Mouse (Mus musculus): ENCODE data around the gene Spdye4a. TPM values are rescaled to one million over a fixed set of nuclear protein-coding genes. Genes with fewer than 3 reads are reported as not detected.

The Spdye4a gene
- polyA plus RNA-seq, 1 experiment from 2014 or later, result not detected

DNA sequence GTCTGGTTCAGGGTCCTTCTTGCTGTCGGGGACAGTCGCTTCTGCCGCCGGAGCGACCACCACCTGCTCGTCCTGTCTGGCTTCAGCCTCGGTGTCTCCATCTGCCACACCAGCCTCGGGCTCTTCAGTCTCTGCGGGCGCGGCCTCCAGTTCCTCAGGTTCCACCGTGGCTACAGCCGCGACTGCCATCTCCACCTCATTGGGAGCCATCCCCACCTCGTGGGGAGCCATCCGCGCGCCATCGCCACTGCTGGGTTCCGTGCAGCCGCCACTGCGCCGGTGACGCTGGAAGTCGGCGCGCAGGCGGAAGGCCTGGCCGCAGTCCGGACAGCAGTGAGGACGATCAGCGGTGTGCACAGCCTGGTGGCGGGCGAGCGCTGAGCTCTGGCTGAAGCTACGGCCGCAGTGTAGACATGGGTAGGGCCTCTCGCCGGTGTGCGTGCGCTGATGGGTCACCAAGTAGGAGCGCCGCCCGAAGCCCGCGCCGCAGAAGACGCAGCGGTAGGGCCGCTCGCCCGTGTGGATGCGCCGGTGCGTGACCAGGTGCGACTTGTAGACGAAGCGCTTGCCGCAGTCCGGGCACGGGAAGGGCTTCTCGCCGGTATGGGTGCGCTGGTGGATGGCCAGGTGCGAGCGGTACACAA lies 27.9 kb upstream of the Spdye4a start:
- 14% methylated on average over 66 of the region's 66 CpGs for WGBS
- Histone ChIP-seq H3K36me3 (ENCODE audit: control insufficient read depth, insufficient read depth, low read length) (peaks cover 20% of the 10 kb centered on the region), H3K4me2 (ENCODE audit: low read length) (peak overlapping the region; percentile 80), H3K4me3 (ENCODE audit: control insufficient read depth in 1 of 2, insufficient read depth in 1 of 2, low read depth in 1 of 2, low read length in 2 of 2) (peak overlapping the region in 1 of 2 experiments; percentile 46; a peak in 2 of 4 replicates), H3K27ac (replicated peaks in 1 of 2; ENCODE audit: control insufficient read depth in 1 of 2, insufficient read depth in 1 of 2, low read depth in 2 of 2, low read length in 2 of 2) (no peak overlapping the region), H3K27me3 (ENCODE audit: control insufficient read depth, insufficient read depth, low read length) (peaks cover 77% of the 10 kb centered on the region), H3K4me1 (ENCODE audit: control insufficient read depth in 2 of 2, insufficient read depth in 2 of 2, low read length in 2 of 2) (peaks cover 2 to 21% of the 10 kb centered on the region in 2 experiments; a peak in 3 of 4 replicates), H3K9me3 (ENCODE audit: control insufficient read depth, low read length) (no peaks in the 10 kb centered on the region), H3K9ac (ENCODE audit: low read length) (no peak overlapping the region)
- no peak for ATAC-seq (ENCODE audit: insufficient number of reproducible peaks, insufficient read depth, low FRiP score, low read depth)

DNA sequence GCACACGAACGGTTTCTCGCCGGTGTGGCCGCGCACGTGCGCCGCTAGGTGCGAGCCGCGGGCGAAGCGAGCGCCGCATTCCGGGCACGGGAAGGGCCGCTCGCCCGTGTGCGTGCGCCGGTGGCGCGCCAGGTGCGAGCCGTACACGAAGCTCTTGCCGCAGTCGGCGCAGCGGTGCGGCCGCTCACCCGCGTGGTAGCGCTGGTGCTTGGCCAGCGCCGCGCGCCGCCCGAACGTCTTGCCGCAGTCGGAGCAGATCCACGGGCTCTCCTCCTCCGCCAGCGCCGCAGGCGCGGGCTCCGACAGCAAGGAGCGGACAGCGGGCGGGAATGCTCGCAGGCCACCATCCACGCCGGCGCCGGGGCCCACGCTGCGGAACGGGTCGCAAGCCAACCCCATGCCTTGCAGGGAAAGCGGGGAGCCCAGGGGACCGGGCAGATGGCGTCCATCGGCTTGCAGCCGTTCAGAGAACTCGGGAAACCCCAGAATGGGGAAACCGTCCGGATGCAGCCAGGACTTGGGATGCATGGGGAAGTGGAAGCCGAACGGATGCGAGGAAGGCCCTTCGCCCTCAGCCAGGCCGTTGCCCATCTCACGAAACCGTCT lies 27.3 kb upstream of the Spdye4a start:
- Histone ChIP-seq H3K9ac (ENCODE audit: low read length) (peak overlapping the region; percentile 21; the same call in 1 of the 2 replicates), H3K4me3 (ENCODE audit: control insufficient read depth in 1 of 2, insufficient read depth in 1 of 2, low read depth in 1 of 2, low read length in 2 of 2) (peak overlapping the region; percentile 29 to 46), H3K4me1 (ENCODE audit: control insufficient read depth in 2 of 2, insufficient read depth in 2 of 2, low read length in 2 of 2) (peaks cover 2 to 21% of the 10 kb centered on the region in 2 experiments; a peak in 3 of 4 replicates), H3K4me2 (ENCODE audit: low read length) (peak overlapping the region; percentile 80), H3K27me3 (ENCODE audit: control insufficient read depth, insufficient read depth, low read length) (peaks cover 77% of the 10 kb centered on the region), H3K36me3 (ENCODE audit: control insufficient read depth, insufficient read depth, low read length) (peaks cover 20% of the 10 kb centered on the region), H3K27ac (replicated peaks in 1 of 2; ENCODE audit: control insufficient read depth in 1 of 2, insufficient read depth in 1 of 2, low read depth in 2 of 2, low read length in 2 of 2) (no peak overlapping the region), H3K9me3 (ENCODE audit: control insufficient read depth, low read length) (no peaks in the 10 kb centered on the region)
- WGBS, result 5% methylated on average over 80 of the region's 81 CpGs
- ATAC-seq (ENCODE audit: insufficient number of reproducible peaks, insufficient read depth, low FRiP score, low read depth), result no peak

DNA sequence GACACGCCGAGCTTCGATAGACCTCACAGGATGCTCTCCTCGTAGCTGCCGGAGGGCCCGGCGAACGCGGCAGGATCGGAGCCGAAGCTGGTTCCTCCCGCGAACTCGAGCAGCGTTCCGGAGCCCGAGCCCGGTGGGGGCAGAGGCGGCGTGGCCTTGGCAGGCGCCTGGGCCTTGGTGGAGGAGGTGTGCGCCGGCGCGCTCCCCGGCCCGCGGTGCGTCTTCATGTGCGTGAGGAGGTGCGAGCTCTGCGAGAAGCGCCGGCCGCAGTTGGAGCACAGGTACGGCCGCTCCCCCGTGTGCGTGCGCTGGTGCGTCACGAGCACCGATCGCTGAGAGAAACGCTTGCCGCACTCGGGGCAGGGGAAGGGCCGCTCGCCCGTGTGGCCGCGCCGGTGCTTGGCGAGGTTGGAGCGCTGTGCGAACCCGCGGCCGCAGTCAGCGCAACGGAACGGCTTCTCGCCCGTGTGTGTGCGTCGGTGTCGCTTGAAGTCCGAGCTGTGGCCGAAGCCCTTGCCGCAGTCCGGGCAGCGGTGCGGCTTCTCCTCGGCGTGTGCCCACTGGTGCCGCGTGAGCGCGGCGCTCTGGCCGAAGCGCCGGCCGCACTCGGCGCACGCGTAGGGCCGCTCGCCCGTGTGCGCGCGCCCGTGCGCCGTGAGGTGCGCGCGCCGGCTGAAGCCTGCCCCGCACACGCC lies 26.6 kb upstream of the Spdye4a start:
- H3K4me2 ChIP-seq (ENCODE audit: low read length), result peak overlapping the region; percentile 80
- peaks cover 2 to 21% of the 10 kb centered on the region in 2 experiments; a peak in 3 of 4 replicates for H3K4me1 ChIP-seq (ENCODE audit: control insufficient read depth in 2 of 2, insufficient read depth in 2 of 2, low read length in 2 of 2)
- no peaks in the 10 kb centered on the region for H3K9me3 ChIP-seq (ENCODE audit: control insufficient read depth, low read length)
- peaks cover 23% of the 10 kb centered on the region for H3K36me3 ChIP-seq (ENCODE audit: control insufficient read depth, insufficient read depth, low read length)
- H3K9ac ChIP-seq (ENCODE audit: low read length), result peak overlapping the region; percentile 21; the same call in 1 of the 2 replicates
- H3K27me3 ChIP-seq (ENCODE audit: control insufficient read depth, insufficient read depth, low read length), result peaks cover 77% of the 10 kb centered on the region
- H3K4me3 ChIP-seq (ENCODE audit: control insufficient read depth in 1 of 2, insufficient read depth in 1 of 2, low read depth in 1 of 2, low read length in 2 of 2), result peak overlapping the region; percentile 29 to 46
- WGBS, result 3% methylated on average over 103 of the region's 103 CpGs
- no peak overlapping the region for H3K27ac ChIP-seq (replicated peaks in 1 of 2; ENCODE audit: control insufficient read depth in 1 of 2, insufficient read depth in 1 of 2, low read depth in 2 of 2, low read length in 2 of 2)
- no peak for ATAC-seq (ENCODE audit: insufficient number of reproducible peaks, insufficient read depth, low FRiP score, low read depth)

DNA sequence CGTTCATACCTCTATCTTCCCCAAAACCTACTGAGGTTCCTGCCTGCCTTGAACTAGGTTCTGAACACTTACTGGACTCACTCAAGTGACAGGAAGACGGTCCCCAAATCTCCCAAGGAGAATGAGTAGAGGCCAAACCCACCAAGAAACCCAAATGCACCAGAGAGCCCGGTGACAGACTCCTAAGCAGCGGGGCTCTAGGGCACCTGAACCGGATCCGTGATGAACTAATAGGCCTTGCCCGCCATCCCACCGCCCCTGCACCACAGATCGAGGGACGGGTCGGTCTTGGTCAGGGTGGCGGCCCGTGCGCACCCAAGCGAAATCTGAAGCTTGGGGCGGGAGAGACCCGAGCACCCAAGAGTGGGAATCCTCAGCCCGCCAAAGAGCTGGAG lies 26.1 kb upstream of the Spdye4a start:
- H3K27me3 ChIP-seq (ENCODE audit: control insufficient read depth, insufficient read depth, low read length), result peaks cover 72% of the 10 kb centered on the region
- 18% methylated on average over 18 of the region's 18 CpGs for WGBS

DNA sequence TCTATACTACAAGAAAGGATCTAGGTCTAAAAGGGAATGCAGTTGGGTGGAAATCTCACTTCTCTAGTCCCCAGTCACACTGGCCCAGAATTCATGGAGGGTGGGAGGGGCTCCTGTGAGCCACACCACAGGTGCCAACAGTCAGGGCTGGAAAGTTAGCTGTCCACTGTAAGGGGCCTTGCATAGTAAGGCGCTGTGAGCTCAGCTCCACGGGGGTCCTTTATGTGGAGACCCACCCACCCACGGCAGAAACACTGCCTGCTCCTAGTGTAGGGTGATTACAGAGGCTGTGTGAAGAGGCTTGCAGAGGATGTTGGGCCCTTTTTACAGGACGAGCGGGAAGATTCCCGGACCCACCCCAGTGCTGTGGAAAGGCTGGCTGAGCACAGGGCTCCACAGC lies 25.3 kb upstream of the Spdye4a start:
- no peak overlapping the region for H3K4me2 ChIP-seq (ENCODE audit: low read length)
- no peak overlapping the region for H3K9ac ChIP-seq (ENCODE audit: low read length)
- H3K9me3 ChIP-seq (ENCODE audit: control insufficient read depth, low read length), result no peaks in the 10 kb centered on the region
- H3K27me3 ChIP-seq (ENCODE audit: control insufficient read depth, insufficient read depth, low read length), result peaks cover 64% of the 10 kb centered on the region
- H3K27ac ChIP-seq (replicated peaks in 1 of 2; ENCODE audit: control insufficient read depth in 1 of 2, insufficient read depth in 1 of 2, low read depth in 2 of 2, low read length in 2 of 2), result no peak overlapping the region
- H3K4me3 ChIP-seq (ENCODE audit: control insufficient read depth in 1 of 2, insufficient read depth in 1 of 2, low read depth in 1 of 2, low read length in 2 of 2), result no peak overlapping the region
- 60% methylated on average over 6 of the region's 6 CpGs for WGBS
- H3K36me3 ChIP-seq (ENCODE audit: control insufficient read depth, insufficient read depth, low read length), result peaks cover 34% of the 10 kb centered on the region
- H3K4me1 ChIP-seq (ENCODE audit: control insufficient read depth in 2 of 2, insufficient read depth in 2 of 2, low read length in 2 of 2), result peaks cover 2 to 21% of the 10 kb centered on the region in 2 experiments; a peak in 3 of 4 replicates
- ATAC-seq (ENCODE audit: insufficient number of reproducible peaks, insufficient read depth, low FRiP score, low read depth), result no peak

More for the DNA sequence above, 26.1 kb upstream of the Spdye4a start:
- no peak for ATAC-seq (ENCODE audit: insufficient number of reproducible peaks, insufficient read depth, low FRiP score, low read depth)
- H3K9ac ChIP-seq (ENCODE audit: low read length), result no peak overlapping the region
- no peak overlapping the region for H3K27ac ChIP-seq (replicated peaks in 1 of 2; ENCODE audit: control insufficient read depth in 1 of 2, insufficient read depth in 1 of 2, low read depth in 2 of 2, low read length in 2 of 2)
- H3K4me1 ChIP-seq (ENCODE audit: control insufficient read depth in 2 of 2, insufficient read depth in 2 of 2, low read length in 2 of 2), result peaks cover 2 to 21% of the 10 kb centered on the region in 2 experiments; a peak in 3 of 4 replicates
- peak overlapping the region in 1 of 2 experiments; percentile 46; a peak in 2 of 4 replicates for H3K4me3 ChIP-seq (ENCODE audit: control insufficient read depth in 1 of 2, insufficient read depth in 1 of 2, low read depth in 1 of 2, low read length in 2 of 2)
- peaks cover 29% of the 10 kb centered on the region for H3K36me3 ChIP-seq (ENCODE audit: control insufficient read depth, insufficient read depth, low read length)
- H3K9me3 ChIP-seq (ENCODE audit: control insufficient read depth, low read length), result no peaks in the 10 kb centered on the region
- peak overlapping the region; percentile 80; the same call in 1 of the 2 replicates for H3K4me2 ChIP-seq (ENCODE audit: low read length)

DNA sequence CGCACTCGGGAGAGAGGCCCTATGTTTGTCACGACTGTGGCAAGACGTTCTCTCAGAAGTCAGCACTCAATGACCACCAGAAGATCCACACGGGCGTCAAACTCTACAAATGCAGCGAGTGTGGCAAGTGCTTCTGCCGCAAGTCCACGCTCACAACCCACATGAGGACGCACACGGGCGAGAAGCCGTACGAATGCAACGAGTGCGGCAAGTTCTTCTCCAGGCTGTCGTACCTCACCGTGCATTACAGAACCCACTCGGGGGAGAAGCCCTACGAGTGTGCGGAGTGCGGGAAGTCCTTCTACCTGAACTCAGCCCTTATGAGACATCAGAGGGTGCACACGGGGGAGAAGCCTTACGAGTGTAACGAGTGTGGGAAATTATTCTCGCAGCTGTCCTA lies 18.2 kb upstream of the Spdye4a start:
- no peak overlapping the region for H3K9ac ChIP-seq (ENCODE audit: low read length)
- ATAC-seq (ENCODE audit: insufficient number of reproducible peaks, insufficient read depth, low FRiP score, low read depth), result no peak
- H3K4me1 ChIP-seq (ENCODE audit: control insufficient read depth in 2 of 2, insufficient read depth in 2 of 2, low read length in 2 of 2), result no peaks in the 10 kb centered on the region
- 95% methylated on average over 26 of the region's 26 CpGs for WGBS
- H3K9me3 ChIP-seq (ENCODE audit: control insufficient read depth, low read length), result 0 out of 2 replicates have a peak, but pooled peaks cover 2% of the 10 kb centered on the region
- H3K4me2 ChIP-seq (ENCODE audit: low read length), result no peak overlapping the region
- no peaks in the 10 kb centered on the region for H3K27me3 ChIP-seq (ENCODE audit: control insufficient read depth, insufficient read depth, low read length)
- no peak overlapping the region for H3K4me3 ChIP-seq (ENCODE audit: control insufficient read depth in 1 of 2, insufficient read depth in 1 of 2, low read depth in 1 of 2, low read length in 2 of 2)
- peaks cover 89% of the 10 kb centered on the region for H3K36me3 ChIP-seq (ENCODE audit: control insufficient read depth, insufficient read depth, low read length)
- H3K27ac ChIP-seq (replicated peaks in 1 of 2; ENCODE audit: control insufficient read depth in 1 of 2, insufficient read depth in 1 of 2, low read depth in 2 of 2, low read length in 2 of 2), result no peak overlapping the region

DNA sequence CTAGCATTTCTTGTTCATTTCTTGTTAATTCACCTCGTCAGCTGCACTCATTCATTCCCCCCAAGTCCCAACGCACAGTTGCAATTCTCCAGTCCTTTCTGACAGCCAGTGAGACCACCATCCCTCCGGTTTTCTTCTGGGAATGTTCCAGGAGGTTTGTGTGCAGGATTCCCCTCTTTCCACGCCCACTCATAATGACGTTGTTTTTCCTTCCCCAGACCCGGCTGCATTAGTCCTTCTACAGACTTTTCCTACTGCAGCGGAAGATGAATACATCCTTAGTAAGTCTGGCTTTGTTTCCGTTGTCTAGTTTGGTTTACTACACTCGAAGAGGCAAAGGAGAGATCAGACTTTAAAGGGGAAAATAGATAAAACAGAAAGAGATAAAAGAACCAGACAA lies 9.3 kb upstream of the Spdye4a start:
- Histone ChIP-seq H3K27me3 (ENCODE audit: control insufficient read depth, insufficient read depth, low read length) (no peaks in the 10 kb centered on the region), H3K9me3 (ENCODE audit: control insufficient read depth, low read length) (no peaks in the 10 kb centered on the region), H3K9ac (ENCODE audit: low read length) (peak overlapping the region; percentile 93), H3K27ac (replicated peaks in 1 of 2; ENCODE audit: control insufficient read depth in 1 of 2, insufficient read depth in 1 of 2, low read depth in 2 of 2, low read length in 2 of 2) (no peak overlapping the region), H3K4me2 (ENCODE audit: low read length) (peak overlapping the region; percentile 92), H3K4me3 (ENCODE audit: control insufficient read depth in 1 of 2, insufficient read depth in 1 of 2, low read depth in 1 of 2, low read length in 2 of 2) (peak overlapping the region; percentile 85 to 87; a peak in 3 of 4 replicates), H3K4me1 (ENCODE audit: control insufficient read depth in 2 of 2, insufficient read depth in 2 of 2, low read length in 2 of 2) (peaks cover 7 to 9% of the 10 kb centered on the region in 2 experiments), H3K36me3 (ENCODE audit: control insufficient read depth, insufficient read depth, low read length) (peaks cover 44% of the 10 kb centered on the region)
- no peak for ATAC-seq (ENCODE audit: insufficient number of reproducible peaks, insufficient read depth, low FRiP score, low read depth)
- 36% methylated on average over 9 of the region's 9 CpGs for WGBS
